Mouse (Mus musculus) myocyte (in vitro differentiated cells): ENCODE data around the gene 2010315B03Rik. TPM values are rescaled to one million over a fixed set of nuclear protein-coding genes. Genes with fewer than 3 reads are reported as not detected.
A peak's percentile ranks its signal among the peaks of the same experiment; 100 is the strongest.

Experiments used
- H3K27me3 ChIP-seq: one replicate; pipeline ENCODE4 v1.6.1; 2011; ENCODE audit not compliant: control insufficient read depth, insufficient read depth, insufficient read length
- H3K36me3 ChIP-seq: one replicate; pipeline ENCODE4 v1.6.1; 2011; ENCODE audit not compliant: control insufficient read depth, insufficient read depth
- H3K4me2 ChIP-seq: one replicate; pipeline ENCODE4 v1.6.1; 2011; ENCODE audit warnings: low read depth, control low read depth
- H3K4me3 ChIP-seq: one replicate; pipeline ENCODE4 v1.5.1; 2011; ENCODE audit warnings: mild to moderate bottlenecking, control low read depth, moderate library complexity
- H3K79me2 ChIP-seq: one replicate; pipeline ENCODE4 v1.6.1; 2011; ENCODE audit not compliant: control insufficient read depth, insufficient read depth
- H3ac ChIP-seq: one replicate; pipeline ENCODE4 v1.6.1; 2011; ENCODE audit not compliant: control insufficient read depth, insufficient read length
- CEBPB ChIP-seq: IDR thresholded peaks from 2 replicates; pipeline ENCODE4 v1.6.1; 2011; ENCODE audit warnings: mild to moderate bottlenecking, moderate library complexity; ENCODE audit not compliant: poor library complexity, insufficient read depth, severe bottlenecking
- E2F4 ChIP-seq: IDR thresholded peaks from one replicate; pipeline ENCODE4 v1.6.1; 2011; ENCODE audit warnings: mild to moderate bottlenecking, control low read depth, moderate library complexity; ENCODE audit not compliant: insufficient read depth
- MAX ChIP-seq: IDR thresholded peaks from one replicate; pipeline ENCODE4 v1.6.1; 2011; ENCODE audit warnings: low read depth, mild to moderate bottlenecking, control low read depth
- MYOD1 ChIP-seq, 3 experiments: IDR thresholded peaks; one replicate each; pipeline ENCODE4 v1.6.1; 2011; ENCODE audit warnings: control low read depth in 2 of 3, low read depth in 2 of 3, mild to moderate bottlenecking in 2 of 3, moderate library complexity in 1 of 3; ENCODE audit not compliant: insufficient read length in 2 of 3, control insufficient read depth in 1 of 3
- MYOG ChIP-seq, 3 experiments: IDR thresholded peaks; one replicate each; pipeline ENCODE4 v1.6.1; 2011; ENCODE audit warnings: control low read depth in 2 of 3, low read depth in 2 of 3, mild to moderate bottlenecking in 2 of 3; ENCODE audit not compliant: insufficient read length in 2 of 3, control insufficient read depth in 1 of 3, insufficient read depth in 1 of 3
- POLR2A ChIP-seq: IDR thresholded peaks from one replicate; pipeline ENCODE4 v1.6.1; 2011; ENCODE audit warnings: low read depth, mild to moderate bottlenecking, control low read depth, moderate library complexity; ENCODE audit not compliant: insufficient read length
- POLR2AphosphoS2 ChIP-seq: IDR thresholded peaks from one replicate; pipeline ENCODE4 v1.6.1; 2011; ENCODE audit warnings: low read depth, control low read depth; ENCODE audit not compliant: insufficient read length
- REST ChIP-seq: IDR thresholded peaks from one replicate; pipeline ENCODE4 v1.6.1; 2011; ENCODE audit warnings: mild to moderate bottlenecking, control low read depth, moderate library complexity; ENCODE audit not compliant: insufficient read depth, insufficient read length
- SRF ChIP-seq: IDR thresholded peaks from one replicate; pipeline ENCODE4 v1.6.1; 2011; ENCODE audit warnings: low read depth; ENCODE audit not compliant: control insufficient read depth, insufficient read length
- TCF12 ChIP-seq: IDR thresholded peaks from one replicate; pipeline ENCODE4 v1.6.1; 2011; ENCODE audit warnings: mild to moderate bottlenecking, control low read depth; ENCODE audit not compliant: poor library complexity, insufficient read depth, severe bottlenecking
- TCF3 ChIP-seq: IDR thresholded peaks from one replicate; pipeline ENCODE4 v1.6.1; 2011; ENCODE audit warnings: low read depth, control low read depth; ENCODE audit not compliant: insufficient read length
- USF1 ChIP-seq: IDR thresholded peaks from one replicate; pipeline ENCODE4 v1.6.1; 2011; ENCODE audit warnings: low read depth, mild to moderate bottlenecking, control low read depth, moderate library complexity
- polyA plus RNA-seq: library from polyadenylated mRNA; unstranded; fragments of >200 nt; fragmentation: generic; extraction: Trizol; gene quantifications from one replicate; pipeline ENCODE4 v1.2.1, GENCODE M21; 2012; ENCODE audit warnings: missing spikeins

Gene 2010315B03Rik
- polyA plus RNA-seq, 1 experiment, result 2.2 TPM

DNA sequence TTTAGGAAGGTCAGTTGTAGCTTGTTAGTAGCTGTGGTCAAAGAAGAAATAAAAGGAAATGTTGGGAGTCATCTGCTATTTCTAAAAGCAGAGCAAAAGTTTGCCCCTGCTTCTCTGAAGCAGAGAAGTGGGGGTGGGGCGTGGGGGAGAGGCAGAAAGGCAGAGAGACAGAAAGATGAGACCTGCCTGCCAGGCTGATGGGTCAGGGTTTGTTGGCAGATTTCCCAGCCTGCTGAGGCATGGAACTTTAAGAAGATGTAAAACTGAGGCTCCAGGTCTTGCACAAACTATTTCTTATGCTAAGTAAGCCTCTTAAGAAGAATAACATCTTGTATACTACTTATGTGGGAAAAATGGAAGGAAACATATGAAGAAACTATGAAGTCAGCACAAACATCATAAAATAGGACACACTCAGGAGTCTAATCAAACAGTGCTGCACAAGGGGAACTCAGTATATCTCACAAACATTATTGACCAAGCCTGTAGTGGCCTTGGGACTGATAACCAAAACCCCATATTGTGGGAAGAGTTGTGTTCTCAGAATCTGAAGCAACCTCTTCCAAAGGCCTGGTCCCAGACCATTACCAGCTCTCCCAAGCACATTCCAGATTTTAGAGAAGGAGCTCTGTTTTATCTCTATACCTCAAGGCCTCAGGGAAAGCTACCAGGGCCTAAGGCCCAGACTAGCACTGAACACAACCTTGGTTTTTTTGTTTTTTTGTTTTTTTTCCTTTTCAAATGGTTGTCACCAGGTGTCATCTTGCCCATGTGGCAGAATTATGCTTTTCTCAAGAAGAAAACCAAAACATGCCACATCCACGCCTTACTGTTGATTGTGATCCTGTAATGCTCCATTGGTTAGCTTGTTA, 31.7 kb downstream of the 2010315B03Rik start:
- TF ChIP-seq MAX (no peak), TCF3 (no peak), POLR2AphosphoS2 (no peak), E2F4 (no peak), USF1 (no peak), CEBPB (no peak), MYOG (IDR thresholded peaks at IDR 0.05; ENCODE audit: control insufficient read depth in 1 of 3, insufficient read depth in 1 of 3, insufficient read length in 2 of 3, low read depth in 2 of 3) (no peak), SRF (no peak), POLR2A (no peak)
- no peaks in the 10 kb centered on the region for H3K36me3 ChIP-seq
- peak overlapping the region; percentile 70 for H3K4me2 ChIP-seq
- peak overlapping the region; percentile 41 for H3K4me3 ChIP-seq
- H3ac ChIP-seq, result no peak overlapping the region
- peaks cover 14% of the 10 kb centered on the region for H3K79me2 ChIP-seq
- H3K27me3 ChIP-seq, result no peaks in the 10 kb centered on the region

DNA sequence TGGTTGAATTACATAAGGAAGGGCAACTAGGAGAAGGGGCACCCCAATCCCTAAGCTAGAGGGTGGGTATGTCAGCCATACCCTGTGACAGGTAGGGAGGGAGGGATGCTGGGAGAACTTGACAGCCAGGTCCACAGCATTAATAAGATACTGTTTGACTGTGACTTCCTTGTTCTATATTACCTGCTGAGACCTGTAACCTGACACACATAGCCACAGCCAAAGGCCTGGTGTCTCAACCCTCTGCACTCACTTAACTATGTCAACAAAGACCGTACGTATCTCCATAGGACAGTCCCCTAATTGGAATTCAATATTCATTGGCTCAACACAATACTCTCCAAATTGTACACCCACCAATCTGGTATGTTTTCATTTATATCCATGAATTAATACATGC, 33.2 kb downstream of the 2010315B03Rik start:
- Histone ChIP-seq H3K4me3 (no peak overlapping the region), H3K36me3 (no peaks in the 10 kb centered on the region), H3ac (no peak overlapping the region), H3K27me3 (no peaks in the 10 kb centered on the region), H3K4me2 (no peak overlapping the region), H3K79me2 (peaks cover 14% of the 10 kb centered on the region)
- no peak for TF ChIP-seq POLR2A
- TF ChIP-seq USF1, result no peak
- TF ChIP-seq E2F4, result no peak
- TF ChIP-seq TCF3, result no peak

DNA sequence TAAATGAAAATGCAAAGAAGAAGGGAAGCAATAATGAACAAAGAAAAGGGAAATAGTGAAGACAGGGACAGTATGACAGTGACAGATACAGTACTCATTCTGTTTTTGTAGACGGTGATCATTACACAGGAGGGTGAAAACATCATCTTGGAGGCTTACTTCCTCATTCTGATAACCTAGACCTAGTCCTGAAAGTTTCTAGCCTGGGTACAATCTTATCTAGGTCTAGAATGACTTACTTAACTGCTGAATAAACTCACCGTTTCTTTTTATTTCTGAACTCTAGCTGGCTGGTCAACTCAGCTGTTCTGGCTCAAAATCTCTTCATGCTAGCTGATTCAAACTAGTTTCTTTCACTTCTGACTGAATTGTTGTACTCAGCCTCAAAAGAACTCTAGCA, 37.4 kb downstream of the 2010315B03Rik start:
- Histone ChIP-seq H3K4me3 (no peak overlapping the region), H3K27me3 (no peaks in the 10 kb centered on the region), H3K79me2 (peaks cover 14% of the 10 kb centered on the region), H3ac (no peak overlapping the region), H3K4me2 (no peak overlapping the region), H3K36me3 (peaks cover 7% of the 10 kb centered on the region)
- no peak for TF ChIP-seq MAX
- TF ChIP-seq POLR2A, result no peak
- TF ChIP-seq REST, result no peak
- TF ChIP-seq E2F4, result no peak
- no peak for TF ChIP-seq TCF3
- no peak for TF ChIP-seq CEBPB
- TF ChIP-seq POLR2AphosphoS2, result no peak
- no peak for TF ChIP-seq MYOG (IDR thresholded peaks at IDR 0.05; ENCODE audit: control insufficient read depth in 1 of 3, insufficient read depth in 1 of 3, insufficient read length in 2 of 3, low read depth in 2 of 3)
- no peak for TF ChIP-seq TCF12
- no peak for TF ChIP-seq MYOD1 (IDR thresholded peaks at IDR 0.05; ENCODE audit: control insufficient read depth in 1 of 3, insufficient read length in 2 of 3, low read depth in 2 of 3)
- no peak for TF ChIP-seq USF1
- TF ChIP-seq SRF, result no peak

DNA sequence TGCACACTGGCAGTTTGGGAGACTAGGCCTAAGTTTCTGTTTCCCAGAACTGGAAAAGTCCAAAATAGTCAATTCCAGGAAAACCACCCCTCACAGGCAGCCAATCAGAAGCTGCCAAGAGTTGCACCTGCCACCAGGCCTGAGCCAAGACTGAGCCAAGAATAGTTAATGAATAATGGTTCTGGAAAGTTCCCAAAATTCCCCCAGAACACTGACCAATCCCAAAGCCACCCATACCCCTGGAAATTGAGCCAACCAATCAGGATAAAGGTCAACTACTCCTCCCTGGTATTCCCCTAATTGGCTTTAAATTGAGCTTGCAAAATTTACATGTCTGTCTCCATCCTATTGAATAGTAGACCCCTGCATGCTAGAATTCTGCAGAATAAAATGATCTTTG, 39.3 kb downstream of the 2010315B03Rik start:
- H3K36me3 ChIP-seq, result peaks cover 24% of the 10 kb centered on the region
- no peaks in the 10 kb centered on the region for H3K79me2 ChIP-seq
- no peak overlapping the region for H3K4me2 ChIP-seq
- H3K4me3 ChIP-seq, result no peak overlapping the region
- H3ac ChIP-seq, result no peak overlapping the region
- no peaks in the 10 kb centered on the region for H3K27me3 ChIP-seq
- TF ChIP-seq E2F4, result no peak
- TF ChIP-seq CEBPB, result no peak
- no peak for TF ChIP-seq POLR2A
- no peak for TF ChIP-seq TCF12
- TF ChIP-seq REST, result no peak
- TF ChIP-seq USF1, result no peak
- no peak for TF ChIP-seq MAX
- TF ChIP-seq POLR2AphosphoS2, result no peak
- TF ChIP-seq SRF, result no peak
- TF ChIP-seq TCF3, result no peak
- no peak for TF ChIP-seq MYOG (IDR thresholded peaks at IDR 0.05; ENCODE audit: control insufficient read depth in 1 of 3, insufficient read depth in 1 of 3, insufficient read length in 2 of 3, low read depth in 2 of 3)
- TF ChIP-seq MYOD1 (IDR thresholded peaks at IDR 0.05; ENCODE audit: control insufficient read depth in 1 of 3, insufficient read length in 2 of 3, low read depth in 2 of 3), result no peak

DNA sequence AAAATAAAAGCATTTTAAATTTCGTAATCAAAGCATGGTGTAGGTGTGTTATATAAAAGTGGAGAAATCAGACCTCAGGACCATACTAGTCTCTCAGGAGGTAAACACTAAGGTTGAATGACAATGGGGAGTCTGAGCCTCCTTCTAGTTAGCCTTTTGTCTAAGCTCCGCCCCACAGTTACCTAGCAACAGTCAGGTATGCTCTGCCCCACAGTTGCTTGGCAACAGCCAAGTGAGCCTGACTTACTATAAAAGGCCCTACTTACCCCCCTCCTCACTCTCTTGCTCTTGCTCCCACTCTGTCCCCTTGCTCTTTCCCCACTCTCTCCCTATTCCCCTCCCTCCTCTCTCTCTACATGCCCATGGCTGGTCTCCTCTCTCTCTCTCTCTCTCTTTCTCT, 44.6 kb downstream of the 2010315B03Rik start:
- H3K79me2 ChIP-seq, result no peaks in the 10 kb centered on the region
- no peaks in the 10 kb centered on the region for H3K27me3 ChIP-seq
- H3K4me2 ChIP-seq, result no peak overlapping the region
- peaks cover 24% of the 10 kb centered on the region for H3K36me3 ChIP-seq
- H3ac ChIP-seq, result no peak overlapping the region
- no peak overlapping the region for H3K4me3 ChIP-seq
- TF ChIP-seq CEBPB (no peak), MYOD1 (IDR thresholded peaks at IDR 0.05; ENCODE audit: control insufficient read depth in 1 of 3, insufficient read length in 2 of 3, low read depth in 2 of 3) (no peak), TCF12 (no peak), POLR2A (no peak), TCF3 (no peak), MYOG (IDR thresholded peaks at IDR 0.05; ENCODE audit: control insufficient read depth in 1 of 3, insufficient read depth in 1 of 3, insufficient read length in 2 of 3, low read depth in 2 of 3) (no peak), MAX (no peak), REST (no peak), SRF (no peak), POLR2AphosphoS2 (no peak), E2F4 (no peak), USF1 (no peak)
